Mouse (Mus musculus) neural tube, embryonic 11.5 days (tissue): ENCODE results near the gene Dok3. TPM values are rescaled to one million over a fixed set of nuclear protein-coding genes. Genes with fewer than 3 reads are reported as not detected.
A peak's percentile ranks its signal among the peaks of the same experiment; 100 is the strongest.

Experiments
- ATAC-seq: fragments of 200-750 bp; cut with Nextera tagmentation; 2 replicates; pipeline ENCODE4 v1.8.0; 2017; ENCODE audit warnings: moderate number of reproducible peaks, mild to moderate bottlenecking, moderate TSS enrichment, moderate library complexity; ENCODE audit not compliant: insufficient read depth, low FRiP score, low TSS enrichment
- DNase-seq: peaks from one replicate; pipeline ENCODE4 v3.0.0-alpha.2; 2015; ENCODE audit warnings: low spot score
- H3K27ac ChIP-seq: fragments of 300-500 bp; sonication (generic); 2 replicates; pipeline ENCODE4 v1.5.1; 2014; ENCODE audit warnings: low read depth, mild to moderate bottlenecking, low read length
- H3K27me3 ChIP-seq: fragments of 300-500 bp; sonication (generic); 2 replicates; pipeline ENCODE4 v1.6.1; 2014; ENCODE audit warnings: mild to moderate bottlenecking, low read length, mixed read lengths; ENCODE audit not compliant: control insufficient read depth, insufficient read depth
- H3K36me3 ChIP-seq: fragments of 300-500 bp; sonication (generic); 2 replicates; pipeline ENCODE4 v1.6.1; 2014; ENCODE audit warnings: mild to moderate bottlenecking, low read length, moderate library complexity, mixed read lengths; ENCODE audit not compliant: control insufficient read depth, insufficient read depth
- H3K4me1 ChIP-seq: fragments of 300-500 bp; sonication (generic); 2 replicates; pipeline ENCODE4 v1.6.1; 2014; ENCODE audit warnings: low read length, mixed read lengths; ENCODE audit not compliant: control insufficient read depth, insufficient read depth
- H3K4me2 ChIP-seq: fragments of 300-500 bp; sonication (generic); 2 replicates; pipeline ENCODE4 v1.6.1; 2014; ENCODE audit warnings: low read depth, mild to moderate bottlenecking, moderate library complexity
- H3K4me3 ChIP-seq: fragments of 300-500 bp; sonication (generic); 2 replicates; pipeline ENCODE4 v1.5.1; 2014; ENCODE audit warnings: low read depth, low read length
- H3K9ac ChIP-seq: fragments of 300-500 bp; sonication (generic); 2 replicates; pipeline ENCODE4 v1.6.1; 2014; ENCODE audit warnings: mild to moderate bottlenecking, low read length
- H3K9me3 ChIP-seq: fragments of 300-500 bp; sonication (generic); 2 replicates; pipeline ENCODE4 v1.6.1; 2016; ENCODE audit warnings: low read length; ENCODE audit not compliant: control insufficient read depth
- WGBS: fragments of 180-500 bp; shearing (Covaris S2); extraction: QIAGEN DNeasy Blood & Tissue Kit; methylation state at CpG from one replicate; pipeline ENCODE4 v1.1.7; 2014; 5-methylcytosine and 5-hydroxymethylcytosine counted together
- polyA plus RNA-seq: library from polyadenylated mRNA; unstranded; fragments of >200 nt; fragmentation: Nextera tagmentation; extraction: Ambion mirVana; gene quantifications from 2 replicates; pipeline ENCODE4 v1.2.1, GENCODE M21; 2014

The Dok3 gene
- polyA plus RNA-seq, 1 experiment from 2014 or later = 2.6 TPM

- H3K9ac ChIP-seq = no peak overlapping the region
- no peak overlapping the region for H3K4me3 ChIP-seq
- DNase-seq (no peak), ATAC-seq (no peak)
- no peak overlapping the region for H3K4me2 ChIP-seq
- peaks cover 42% of the 10 kb centered on the region for H3K36me3 ChIP-seq
- H3K4me1 ChIP-seq = peaks cover 27% of the 10 kb centered on the region
- H3K27me3 ChIP-seq = no peaks in the 10 kb centered on the region
- H3K9me3 ChIP-seq = no peaks in the 10 kb centered on the region
- H3K27ac ChIP-seq = no peak overlapping the region
Measured at GRCm38 (mm10) chr13:55479929-55480328, 49.2 kb downstream of the Dok3 start.

GRCm38 (mm10) chr13:55479008-55479407 lies 50.1 kb downstream of the Dok3 start:
- Histone ChIP-seq H3K27ac (no peak overlapping the region), H3K36me3 (peaks cover 45% of the 10 kb centered on the region), H3K27me3 (no peaks in the 10 kb centered on the region), H3K9me3 (no peaks in the 10 kb centered on the region), H3K4me1 (peaks cover 23% of the 10 kb centered on the region), H3K9ac (no peak overlapping the region), H3K4me3 (no peak overlapping the region), H3K4me2 (no peak overlapping the region)
- DNase-seq (no peak), ATAC-seq (no peak)
- WGBS = 85% methylated on average over 7 of the region's 7 CpGs

- DNase-seq (peak; percentile 49), ATAC-seq (no peak)
- H3K9me3 ChIP-seq = no peaks in the 10 kb centered on the region
- 56% methylated on average over 5 of the region's 5 CpGs for WGBS
- H3K36me3 ChIP-seq = peaks cover 45% of the 10 kb centered on the region
- H3K27ac ChIP-seq = no peak overlapping the region
- H3K27me3 ChIP-seq = no peaks in the 10 kb centered on the region
- H3K9ac ChIP-seq = no peak overlapping the region
- H3K4me3 ChIP-seq = no peak overlapping the region
- no peak overlapping the region for H3K4me2 ChIP-seq
- H3K4me1 ChIP-seq = peaks cover 23% of the 10 kb centered on the region
Measured at GRCm38 (mm10) chr13:55478036-55478435, 51.1 kb downstream of the Dok3 start.

DNA sequence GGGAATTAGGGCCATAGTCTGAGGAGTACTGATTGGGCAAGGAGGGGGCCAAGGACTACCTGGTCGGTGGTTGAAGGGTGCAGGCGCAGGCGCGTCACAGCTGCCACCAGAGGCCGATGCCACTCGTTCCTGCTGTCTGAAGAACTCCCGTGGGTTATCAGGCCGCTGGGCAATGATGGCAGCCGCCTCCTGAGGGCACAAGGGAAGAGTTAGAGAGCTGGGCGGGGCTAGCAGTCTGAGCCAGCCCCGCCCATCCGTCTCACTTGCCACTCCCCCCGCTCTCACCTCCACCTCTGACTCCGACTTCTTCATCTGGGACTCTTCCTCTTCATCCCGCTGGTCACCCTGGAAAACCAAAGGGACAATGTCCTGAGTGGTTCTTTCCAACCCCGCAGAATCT lies 51.6 kb downstream of the Dok3 start:
- 75% methylated on average over 16 of the region's 16 CpGs for WGBS
- Histone ChIP-seq H3K9ac (no peak overlapping the region), H3K36me3 (peaks cover 45% of the 10 kb centered on the region), H3K4me2 (no peak overlapping the region), H3K9me3 (no peaks in the 10 kb centered on the region), H3K27me3 (no peaks in the 10 kb centered on the region), H3K4me1 (peaks cover 24% of the 10 kb centered on the region), H3K27ac (no peak overlapping the region), H3K4me3 (no peak overlapping the region)
- DNase-seq = no peak
- ATAC-seq = no peak

DNA sequence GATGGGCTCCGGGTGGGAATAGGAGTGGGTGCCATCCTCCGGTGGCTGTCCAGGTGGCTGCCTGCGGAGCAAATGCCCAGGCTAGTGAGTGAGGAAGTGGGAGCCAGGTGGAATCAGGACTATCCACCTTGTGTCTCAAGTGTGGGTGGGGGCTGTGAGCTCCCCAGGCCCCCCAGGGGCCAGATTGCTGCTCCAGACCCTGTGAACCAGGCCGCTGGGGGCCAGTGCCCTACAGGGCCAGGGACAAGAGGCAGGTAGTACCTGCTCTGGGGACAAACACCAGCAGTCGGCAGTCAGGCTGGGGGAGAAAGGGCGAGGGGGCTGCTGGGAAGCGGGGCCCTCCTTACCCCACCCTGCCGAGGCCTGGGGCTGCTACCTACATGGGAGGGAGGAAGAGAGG lies 52.8 kb downstream of the Dok3 start:
- H3K9me3 ChIP-seq = no peaks in the 10 kb centered on the region
- no peak overlapping the region for H3K9ac ChIP-seq
- peaks cover 35% of the 10 kb centered on the region for H3K36me3 ChIP-seq
- H3K27ac ChIP-seq = no peak overlapping the region
- peaks cover 32% of the 10 kb centered on the region for H3K4me1 ChIP-seq
- H3K4me2 ChIP-seq = no peak overlapping the region
- H3K27me3 ChIP-seq = no peaks in the 10 kb centered on the region
- whole genome bisulfite sequencing = 91% methylated on average over 8 of the region's 8 CpGs
- H3K4me3 ChIP-seq = no peak overlapping the region
- ATAC-seq (no peak), DNase-seq (no peak)

DNA sequence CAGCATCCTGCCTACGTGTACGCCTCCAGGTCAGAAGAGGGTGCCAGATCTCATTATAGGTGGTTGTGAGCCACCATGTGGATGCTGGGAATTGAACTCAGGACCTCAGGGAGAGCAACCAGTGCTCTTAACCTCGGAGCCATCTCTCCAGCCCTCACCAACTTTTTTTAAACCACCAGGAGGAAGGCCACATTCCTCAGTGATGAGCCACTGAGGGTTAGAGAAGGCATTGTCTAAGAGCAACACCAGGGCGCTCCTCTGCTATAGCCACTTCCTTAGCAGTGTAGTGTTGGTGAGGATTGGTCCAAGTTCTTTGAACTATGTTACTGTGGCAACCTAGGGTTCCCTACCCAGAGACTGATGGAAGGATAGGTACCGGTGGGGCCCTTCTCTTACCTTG lies 53.3 kb downstream of the Dok3 start:
- H3K9ac ChIP-seq = no peak overlapping the region; the same call in 1 of the 2 replicates
- peaks cover 29% of the 10 kb centered on the region for H3K36me3 ChIP-seq
- no peak overlapping the region for H3K4me2 ChIP-seq
- 92% methylated on average over 5 of the region's 5 CpGs for WGBS
- no peak for ATAC-seq
- DNase-seq = no peak
- H3K27ac ChIP-seq = no peak overlapping the region
- peaks cover 37% of the 10 kb centered on the region for H3K4me1 ChIP-seq
- no peak overlapping the region for H3K4me3 ChIP-seq
- no peaks in the 10 kb centered on the region for H3K9me3 ChIP-seq
- H3K27me3 ChIP-seq = no peaks in the 10 kb centered on the region

DNA sequence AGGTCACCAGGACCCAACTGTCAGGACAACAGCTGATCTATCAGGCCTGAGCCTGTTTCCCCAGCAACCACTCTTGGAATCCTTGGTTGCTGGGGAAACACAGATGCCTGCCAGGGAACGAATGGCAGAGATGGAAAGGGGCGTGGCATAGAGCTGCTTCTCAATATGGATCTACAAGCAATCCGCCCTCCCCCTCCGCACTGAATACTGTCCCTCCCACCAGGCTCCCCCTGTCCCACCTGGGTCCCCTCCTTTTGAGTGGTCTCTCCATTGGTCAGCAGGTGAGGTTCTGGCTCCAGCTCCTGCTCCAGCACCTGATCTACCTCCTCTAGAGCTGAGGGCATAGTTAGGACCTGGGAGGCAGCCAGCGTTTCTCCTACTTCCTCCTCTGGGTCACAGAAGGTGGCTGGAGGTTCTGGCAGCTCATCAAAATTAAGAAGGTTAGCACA lies 54.5 kb downstream of the Dok3 start:
- 24% methylated on average over 5 of the region's 5 CpGs for WGBS
- ATAC-seq (no peak), DNase-seq (peak; percentile 76)
- Histone ChIP-seq H3K4me3 (0 out of 2 replicates have a peak overlapping the region, but pooled peaks have one; percentile 3), H3K4me1 (peaks cover 46% of the 10 kb centered on the region), H3K9ac (no peak overlapping the region), H3K27me3 (no peaks in the 10 kb centered on the region), H3K36me3 (peaks cover 23% of the 10 kb centered on the region), H3K9me3 (no peaks in the 10 kb centered on the region), H3K4me2 (no peak overlapping the region), H3K27ac (0 out of 2 replicates have a peak overlapping the region, but pooled peaks have one; percentile 17)

DNA sequence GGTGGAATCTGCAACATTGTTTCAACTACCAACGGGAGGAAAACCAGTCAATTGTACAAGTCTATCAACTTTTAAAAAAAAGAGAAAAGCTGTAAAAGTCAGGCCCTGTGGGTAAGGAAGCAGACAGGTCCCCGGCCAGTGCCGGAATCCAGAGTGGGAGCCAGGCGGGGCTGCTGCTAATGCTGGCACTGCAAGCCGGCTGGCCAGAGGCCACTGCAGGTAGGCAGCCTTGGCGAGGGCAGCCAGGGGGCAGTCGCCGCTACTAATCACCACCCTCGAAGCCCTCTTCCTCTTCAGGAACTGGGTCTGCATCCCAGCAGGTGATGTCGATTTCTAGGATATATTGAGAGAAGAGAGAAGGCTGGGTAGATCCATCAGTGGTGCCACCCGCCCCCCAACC lies 55.1 kb downstream of the Dok3 start:
- H3K9me3 ChIP-seq = no peaks in the 10 kb centered on the region
- WGBS = 68% methylated on average over 11 of the region's 11 CpGs
- peaks cover 23% of the 10 kb centered on the region for H3K36me3 ChIP-seq
- H3K27me3 ChIP-seq = no peaks in the 10 kb centered on the region
- H3K4me2 ChIP-seq = 0 out of 2 replicates have a peak overlapping the region, but pooled peaks have one; percentile 100
- ATAC-seq (no peak), DNase-seq (no peak)
- no peak overlapping the region for H3K4me3 ChIP-seq
- no peak overlapping the region for H3K27ac ChIP-seq
- no peak overlapping the region for H3K9ac ChIP-seq
- H3K4me1 ChIP-seq = peaks cover 48% of the 10 kb centered on the region
